Mouse (Mus musculus): ENCODE measurements around the gene Usp19.

DNA sequence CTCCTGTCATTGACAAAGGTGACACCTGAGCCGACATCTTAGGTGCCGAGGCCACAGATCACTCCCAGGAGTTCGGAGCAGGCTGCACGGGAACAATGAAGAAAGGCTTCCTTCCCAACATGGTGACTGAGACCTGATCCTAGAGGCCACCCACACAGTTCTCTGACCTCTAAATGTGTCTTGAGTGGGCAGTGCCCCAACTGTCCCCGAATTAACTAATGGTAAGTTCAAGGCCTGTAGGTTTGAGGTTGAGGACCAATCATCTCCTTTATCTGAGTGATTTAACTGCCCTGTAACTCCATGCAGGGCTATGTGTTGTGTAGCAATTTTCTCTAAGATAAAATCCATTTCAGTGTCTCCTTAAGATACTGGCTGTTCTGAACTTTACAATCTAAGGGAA lies 21.0 kb upstream of the Usp19 start:
- TF ChIP-seq GATA1 (IDR thresholded peaks at IDR 0.05; ENCODE audit: low read length) = no peak
- TF ChIP-seq TAL1 (IDR thresholded peaks at IDR 0.05; ENCODE audit: low read length) = no peak

All from erythroblast, embryonic 14.5 days (primary cell).